Mouse (Mus musculus): Measurements from ENCODE around the gene Aff1. TPM values are rescaled to one million over a fixed set of nuclear protein-coding genes. Genes with fewer than 3 reads are reported as not detected.

Gene Aff1
- total RNA-seq, 2 experiments from 2014 or later, result 14.9 to 18.2 TPM

DNA sequence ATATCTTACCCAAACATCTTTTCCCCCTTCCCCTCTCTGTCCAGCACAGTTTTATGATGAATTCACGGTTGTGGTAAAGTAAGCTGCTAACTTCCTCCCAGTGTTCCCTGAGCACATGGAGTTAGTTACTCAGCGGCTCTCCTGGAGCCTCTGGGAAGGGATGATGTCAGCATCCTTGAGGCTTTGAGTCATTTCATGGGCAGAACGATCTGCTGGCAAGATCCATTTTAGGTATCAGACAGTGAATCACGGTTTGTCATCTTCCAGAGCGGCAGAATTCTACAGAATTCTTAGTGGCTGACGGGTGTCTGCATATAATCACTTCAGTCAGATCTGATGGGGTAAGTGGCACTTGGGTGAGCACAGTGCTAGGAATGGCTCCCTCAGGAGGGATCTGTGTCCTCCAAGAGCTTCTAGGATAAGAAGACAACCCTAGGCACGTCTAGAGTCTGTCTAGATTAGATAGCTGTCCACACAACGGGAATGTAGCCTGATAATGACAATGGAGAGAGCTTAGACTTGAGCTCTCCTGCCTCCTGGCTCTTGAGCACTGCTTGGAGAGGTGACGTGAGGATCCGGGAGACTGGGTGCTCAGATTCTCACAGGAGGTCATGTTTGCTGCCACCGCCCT is 82.6 kb downstream of the Aff1 start:
- DNase-seq, result no peak

- DNase-seq, result no peak
Measured at GRCm38 (mm10) chr5:103775429-103775828, 83.3 kb downstream of the Aff1 start.

DNA sequence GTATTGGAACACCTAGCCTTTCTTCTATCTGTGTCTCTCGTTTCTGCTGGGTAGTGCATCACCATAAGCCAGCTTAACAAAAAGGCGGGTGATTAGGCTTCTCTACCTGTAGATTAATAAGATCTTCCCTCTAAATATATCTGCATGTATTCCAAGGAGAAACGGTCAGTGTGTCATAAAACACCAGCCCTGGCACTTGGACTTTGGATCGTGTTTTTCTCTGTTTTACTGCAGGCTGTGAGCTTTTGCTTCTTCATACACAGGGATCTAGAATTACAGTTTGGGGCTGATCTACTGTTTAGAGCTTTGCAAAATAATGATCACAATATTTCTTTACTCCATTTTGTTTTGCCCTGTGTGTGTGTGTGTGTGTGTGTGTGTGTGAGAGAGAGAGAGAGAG is 84.7 kb downstream of the Aff1 start:
- no peak for DNase-seq

- no peak for DNase-seq
Measured at GRCm38 (mm10) chr5:103777446-103777845, 85.3 kb downstream of the Aff1 start.

GRCm38 (mm10) chr5:103778314-103779117 is 86.3 kb downstream of the Aff1 start:
- DNase-seq, result peak; percentile 58 to 67

GRCm38 (mm10) chr5:103779836-103780235 is 87.7 kb downstream of the Aff1 start:
- no peak for DNase-seq

DNA sequence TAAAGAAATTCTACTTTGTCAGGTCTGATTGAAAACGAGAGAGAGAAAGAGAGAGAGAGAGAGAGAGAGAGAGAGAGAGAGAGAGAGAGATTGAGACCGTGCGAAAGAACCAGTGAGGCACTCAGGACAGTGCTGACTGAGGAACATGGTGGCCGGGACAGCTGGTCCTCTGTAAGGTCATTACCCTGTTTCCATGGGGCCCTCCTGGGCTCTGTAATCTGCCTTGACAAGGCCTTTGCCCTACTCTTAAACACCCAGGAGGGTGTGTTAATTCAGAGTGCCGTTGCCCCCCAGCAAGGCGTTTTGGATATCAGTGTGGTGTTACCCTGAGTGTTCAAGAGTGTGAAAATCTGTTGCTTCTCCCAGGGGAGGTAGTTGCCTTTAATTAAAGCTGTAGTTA is 88.1 kb downstream of the Aff1 start:
- no peak for DNase-seq

DNA sequence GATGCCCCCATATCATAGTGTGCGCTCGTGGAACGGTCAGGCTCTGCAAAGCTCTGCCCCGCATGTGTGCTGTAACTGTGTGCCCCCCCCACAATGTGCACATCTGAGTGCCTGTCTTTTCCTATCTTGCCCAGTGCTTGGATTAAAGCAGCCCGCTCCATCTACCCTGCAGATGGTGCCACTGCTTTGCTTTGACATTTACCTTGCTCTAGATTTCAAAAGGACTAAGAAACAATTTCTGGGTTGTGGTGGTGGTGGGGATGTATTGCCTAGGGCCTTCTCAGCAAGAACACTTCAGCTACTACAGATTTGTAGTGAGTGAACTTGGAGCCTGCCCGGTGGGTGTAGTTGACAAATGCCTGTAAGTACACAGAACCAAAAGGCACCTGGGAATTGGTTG is 88.7 kb downstream of the Aff1 start:
- peak in 1 of 2 experiments; percentile 51 for DNase-seq

GRCm38 (mm10) chr5:103783086-103783668 is 91.0 kb downstream of the Aff1 start:
- DNase-seq, result no peak

DNA sequence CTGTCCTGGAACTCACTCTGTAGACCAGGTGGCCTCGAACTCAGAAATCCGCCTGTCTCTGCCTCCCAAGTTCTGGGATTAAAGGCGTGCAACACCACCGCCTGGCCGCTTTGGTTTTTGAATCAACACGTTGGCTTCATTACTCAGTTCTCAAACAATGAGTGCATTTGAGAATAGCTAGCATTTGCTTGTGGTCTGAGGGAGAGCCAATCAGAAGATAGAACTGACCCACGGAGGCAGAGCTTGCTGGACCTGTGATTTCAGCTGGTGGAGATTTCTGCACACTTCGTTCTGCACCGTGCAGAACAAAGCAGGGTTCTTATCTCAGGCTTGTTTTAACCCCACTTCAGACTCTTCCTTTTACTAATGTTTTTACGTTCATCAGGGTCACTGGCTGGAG is 93.9 kb downstream of the Aff1 start:
- DNase-seq, result no peak

- DNase-seq, result no peak
Measured at GRCm38 (mm10) chr5:103788476-103788875, 96.3 kb downstream of the Aff1 start.

DNA sequence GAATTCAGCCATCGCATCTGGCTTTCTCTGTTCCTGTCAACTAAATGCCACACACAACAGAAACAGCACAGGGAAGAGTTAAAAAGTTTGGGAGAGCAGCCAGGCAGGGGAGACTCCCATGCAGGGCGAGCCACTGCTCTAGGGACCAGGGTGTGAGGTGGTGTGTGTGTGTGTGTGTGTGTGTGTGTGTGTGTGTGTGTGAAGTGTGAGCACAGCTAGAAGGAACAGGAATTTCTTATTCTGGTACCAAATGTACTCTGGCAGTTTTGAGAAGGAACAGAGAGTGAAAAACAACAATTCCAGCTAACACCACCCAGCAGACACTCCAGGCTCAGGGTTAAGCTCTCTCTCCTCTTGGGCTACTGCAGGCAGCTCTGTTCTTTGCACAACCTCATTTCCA is 96.8 kb downstream of the Aff1 start:
- DNase-seq, result peak; percentile 23 to 50

GRCm38 (mm10) chr5:103789619-103790116 is 97.5 kb downstream of the Aff1 start:
- peak; percentile 71 to 73 for DNase-seq

DNA sequence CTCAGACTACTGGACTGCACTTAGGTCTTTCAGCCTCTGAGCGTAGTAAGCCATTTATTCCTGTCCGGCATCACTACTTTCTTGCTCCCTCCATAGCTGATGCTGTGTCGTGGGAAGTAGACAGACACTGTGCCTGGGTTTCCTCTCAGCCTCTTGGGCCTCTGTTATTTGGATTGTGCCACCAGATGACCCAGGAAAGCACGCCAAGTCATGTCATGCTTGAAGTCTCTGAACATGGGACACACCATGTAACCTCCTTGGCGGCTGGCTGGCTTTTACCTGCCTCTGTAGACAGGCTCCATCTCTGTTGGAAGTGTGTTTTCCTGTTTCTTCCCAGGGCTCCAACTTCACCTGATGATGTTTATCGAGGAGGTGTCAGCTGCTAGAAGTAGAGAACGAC is 99.6 kb downstream of the Aff1 start:
- no peak for DNase-seq

GRCm38 (mm10) chr5:103795121-103795520 is 102.9 kb downstream of the Aff1 start:
- DNase-seq, result no peak

DNA sequence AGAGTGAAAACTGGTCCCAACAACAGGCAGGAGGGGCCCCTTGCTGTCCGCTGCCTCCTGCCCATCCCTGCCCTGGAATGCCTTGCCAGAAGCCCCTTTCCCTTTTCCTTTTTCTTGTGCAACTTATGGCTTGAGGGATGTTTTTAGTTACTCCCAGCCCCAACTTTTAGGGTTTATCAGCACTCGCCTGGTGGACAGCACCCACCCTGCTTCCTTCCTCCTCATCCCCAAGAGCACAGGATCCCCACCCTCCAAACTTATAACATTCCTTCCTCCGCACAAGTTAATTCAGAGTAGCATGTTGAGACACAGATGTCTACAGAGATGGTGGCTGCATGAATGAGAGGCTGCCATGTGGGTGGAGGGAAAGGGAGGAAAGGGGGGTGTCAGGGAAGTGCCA is 103.9 kb downstream of the Aff1 start:
- no peak for DNase-seq

- DNase-seq, result peak in 1 of 2 experiments; percentile 48
Measured at GRCm38 (mm10) chr5:103797774-103798173, 105.6 kb downstream of the Aff1 start.

DNA sequence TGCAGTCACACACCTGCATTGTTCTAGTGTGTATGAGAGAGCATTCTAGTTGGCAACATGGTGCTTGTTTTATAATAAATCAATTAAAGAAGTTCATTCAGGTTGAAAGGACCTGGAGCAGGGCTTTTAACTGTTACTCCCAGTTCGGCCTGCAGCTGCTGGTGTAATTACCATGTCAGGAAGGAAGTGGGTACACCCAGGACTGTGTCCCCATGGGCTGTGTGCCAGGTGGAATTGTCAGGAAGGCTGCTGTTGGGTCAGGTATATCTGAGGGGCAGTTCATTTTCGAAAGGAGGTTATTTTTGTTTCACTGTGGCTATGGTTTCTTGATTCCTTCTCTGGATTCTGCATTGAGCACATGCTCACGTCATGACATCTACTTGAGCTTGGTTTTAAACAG is 107.3 kb downstream of the Aff1 start:
- no peak for DNase-seq

DNA sequence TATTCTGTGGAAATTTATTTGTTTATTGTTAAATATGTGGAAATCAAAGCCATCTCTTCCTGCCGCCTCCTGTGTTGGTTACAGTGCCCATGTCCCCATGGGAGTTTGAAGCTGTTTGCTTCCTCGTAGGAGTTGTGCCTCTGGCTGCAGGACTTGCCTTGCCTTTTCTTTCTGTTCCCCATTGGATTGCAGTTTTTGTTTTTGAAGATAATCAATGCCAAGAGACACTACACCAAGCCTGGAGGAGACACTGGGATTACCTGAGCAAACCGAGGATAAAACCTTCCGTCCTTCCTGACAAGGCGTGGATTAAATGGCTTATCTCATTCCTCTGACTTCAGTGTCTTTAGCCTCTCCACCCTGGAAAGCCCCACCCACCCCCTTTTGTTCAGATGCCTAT is 107.8 kb downstream of the Aff1 start:
- no peak for DNase-seq

- DNase-seq, result no peak
Measured at GRCm38 (mm10) chr5:103803386-103803785, 111.2 kb downstream of the Aff1 start.

DNA sequence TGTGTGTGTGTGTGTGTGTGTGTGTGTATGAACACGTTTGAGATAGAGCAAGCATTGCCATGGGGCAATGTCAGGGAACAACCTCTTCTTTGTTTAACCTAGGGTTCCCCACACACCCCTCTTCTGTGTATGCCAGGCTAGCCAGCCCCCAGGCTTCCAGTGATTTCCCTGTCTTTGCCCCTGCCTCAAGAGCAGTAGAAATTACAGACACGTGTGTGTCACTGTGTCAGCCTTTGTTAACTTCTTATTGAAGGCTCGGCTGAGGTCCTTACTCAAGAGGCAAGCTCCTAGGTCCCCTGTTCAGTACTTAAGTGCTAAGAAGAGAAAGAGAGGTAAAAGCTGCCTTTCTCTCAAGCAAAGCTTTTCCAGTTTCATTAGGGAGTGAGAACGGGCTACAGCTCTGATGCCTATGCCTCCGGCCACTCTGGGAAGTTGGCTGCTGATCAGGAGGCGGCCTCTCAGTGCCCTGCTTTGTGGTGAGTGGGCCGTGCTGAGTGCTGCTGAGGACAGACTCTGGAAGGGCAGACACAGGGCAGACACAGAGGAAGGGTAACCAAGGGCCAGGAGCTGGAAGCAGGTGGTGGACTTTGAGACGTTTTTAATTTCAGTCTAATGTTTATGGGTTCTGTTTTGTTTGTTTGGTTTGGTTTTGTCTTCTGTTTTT is 111.9 kb downstream of the Aff1 start:
- peak; percentile 51 to 55 for DNase-seq

GRCm38 (mm10) chr5:103806851-103807578 is 114.8 kb downstream of the Aff1 start:
- DNase-seq, result no peak
